Mouse (Mus musculus): Measurements from ENCODE around the gene Tspan1.

DNA sequence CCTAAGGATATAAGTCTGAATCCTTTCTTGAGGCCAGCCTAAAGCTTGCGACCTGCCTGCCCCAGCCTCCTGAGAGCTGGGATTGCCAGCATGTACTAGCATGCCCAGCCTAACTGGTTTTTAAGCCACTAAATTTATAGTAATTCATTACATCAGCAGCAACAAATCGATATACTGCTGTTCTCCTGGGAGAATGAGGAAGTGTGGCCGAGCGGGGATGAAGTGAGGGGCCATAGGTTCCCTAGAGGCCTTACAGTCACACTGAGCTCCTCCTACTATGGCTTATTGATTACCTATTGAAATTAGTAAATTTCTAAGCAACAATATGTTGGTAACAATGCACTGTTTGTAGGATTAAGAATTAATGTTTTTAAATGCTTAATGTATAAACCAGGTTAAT is 34.3 kb downstream of the Tspan1 start:
- TF ChIP-seq CTCF (conservative IDR thresholded peaks at IDR 0.05 in 1 of 2, IDR thresholded peaks at IDR 0.05 in 1 of 2; ENCODE audit: low read depth in 2 of 2, low read length in 2 of 2), result no peak
- TF ChIP-seq HCFC1 (IDR thresholded peaks at IDR 0.05; ENCODE audit: low read depth, low read length), result no peak
- no peak for TF ChIP-seq ETS1 (conservative IDR thresholded peaks at IDR 0.05; ENCODE audit: low read depth, low read length)
- no peak for TF ChIP-seq E2F4 (IDR thresholded peaks at IDR 0.05; ENCODE audit: insufficient replicate concordance, low read depth, low read length)
- no peak for TF ChIP-seq TBP (conservative IDR thresholded peaks at IDR 0.05; ENCODE audit: low read depth, low read length)
- TF ChIP-seq JUND (conservative IDR thresholded peaks at IDR 0.05; ENCODE audit: low read depth, low read length), result no peak

All from CH12.LX (cell line).